Mouse (Mus musculus) monocyte, adult 2 months (primary cell): ENCODE data around the gene Vamp2.
A peak's percentile ranks its signal among the peaks of the same experiment; 100 is the strongest.

Experiments used
- DNase-seq, 2 experiments: peaks; one replicate each; pipeline ENCODE4 v3.0.0; 2022; ENCODE audit warnings: low spot score in 2 of 2, low read depth in 1 of 2

Vamp2 gene

GRCm38 (mm10) chr11:69088103-69088855, at the start of gene Vamp2:
TSS of gene Vamp2 (plus strand) at chr11:69088490.
- DNase-seq = peak; percentile 51 to 82

- peak in 1 of 2 experiments; percentile 52 for DNase-seq
Measured at GRCm38 (mm10) chr11:69045531-69046394, 42.5 kb upstream of the Vamp2 start, which contains the start of gene Aurkb. TSS of gene Aurkb (plus strand) at chr11:69045647.

GRCm38 (mm10) chr11:69046395-69046774, 41.9 kb upstream of the Vamp2 start:
- no peak for DNase-seq

- no peak for DNase-seq
Measured at GRCm38 (mm10) chr11:69047592-69047991, 40.7 kb upstream of the Vamp2 start.

- no peak for DNase-seq
Measured at GRCm38 (mm10) chr11:69048151-69048550, 40.1 kb upstream of the Vamp2 start.

GRCm38 (mm10) chr11:69050748-69051147, 37.5 kb upstream of the Vamp2 start:
- no peak for DNase-seq

GRCm38 (mm10) chr11:69051771-69052170, 36.5 kb upstream of the Vamp2 start:
- DNase-seq = no peak

- DNase-seq = no peak
Measured at GRCm38 (mm10) chr11:69052824-69053421, 35.4 kb upstream of the Vamp2 start.

- no peak for DNase-seq
Measured at GRCm38 (mm10) chr11:69053848-69054247, 34.4 kb upstream of the Vamp2 start.

- DNase-seq = no peak
Measured at GRCm38 (mm10) chr11:69058265-69058664, 30.0 kb upstream of the Vamp2 start.

GRCm38 (mm10) chr11:69058729-69059356, 29.4 kb upstream of the Vamp2 start:
- no peak for DNase-seq

- DNase-seq = peak; percentile 83 to 86
Measured at GRCm38 (mm10) chr11:69059357-69059974, 28.8 kb upstream of the Vamp2 start, which contains the start of gene Borcs6. TSS of gene Borcs6 (plus strand) at chr11:69059717.

GRCm38 (mm10) chr11:69059975-69060411, 28.3 kb upstream of the Vamp2 start:
- no peak for DNase-seq

- DNase-seq = peak in 1 of 2 experiments; percentile 31
Measured at GRCm38 (mm10) chr11:69060448-69061254, 27.6 kb upstream of the Vamp2 start.

- DNase-seq = no peak
Measured at GRCm38 (mm10) chr11:69061255-69061912, 26.9 kb upstream of the Vamp2 start.

GRCm38 (mm10) chr11:69062194-69062760, 26.0 kb upstream of the Vamp2 start:
- DNase-seq = peak in 1 of 2 experiments; percentile 67

- peak; percentile 89 to 97 for DNase-seq
Measured at GRCm38 (mm10) chr11:69062761-69063224, 25.5 kb upstream of the Vamp2 start.

- DNase-seq = peak in 1 of 2 experiments; percentile 73
Measured at GRCm38 (mm10) chr11:69063413-69064201, 24.7 kb upstream of the Vamp2 start.
